Mouse (Mus musculus) cortical plate, adult 2 months (tissue): ENCODE results near the gene Ndufc2. TPM values are rescaled to one million over a fixed set of nuclear protein-coding genes. Genes with fewer than 3 reads are reported as not detected.
"Not testable (repeated sequence)": the region's sequence is repeated elsewhere in the genome, so short reads cannot be mapped to it uniquely, and the experiment has no call there.

Source experiments
- H3K27ac ChIP-seq: fragments of 200-500 bp; 2 replicates; pipeline ENCODE4 v1.5.1; 2012; ENCODE audit warnings: low read length, control low read depth, inconsistent platforms; ENCODE audit not compliant: insufficient read depth
- H3K4me1 ChIP-seq: fragments of 200-500 bp; 2 replicates; pipeline ENCODE4 v1.6.1; 2011; ENCODE audit warnings: low read length; ENCODE audit not compliant: control insufficient read depth, insufficient read depth
- H3K4me3 ChIP-seq: fragments of 200-500 bp; 2 replicates; pipeline ENCODE4 v1.5.1; 2011; ENCODE audit warnings: mild to moderate bottlenecking, low read length, control low read depth; ENCODE audit not compliant: insufficient read depth
- CTCF ChIP-seq: fragments of 200-500 bp; IDR thresholded peaks from 2 replicates; pipeline ENCODE4 v1.5.1; 2011; ENCODE audit warnings: mild to moderate bottlenecking, control low read depth, low read length; ENCODE audit not compliant: insufficient read depth; ENCODE audit errors: extremely low read depth
- POLR2A ChIP-seq: fragments of 200-500 bp; IDR thresholded peaks from 2 replicates; pipeline ENCODE4 v1.6.1; 2011; ENCODE audit warnings: mild to moderate bottlenecking, low read length, control low read depth; ENCODE audit not compliant: insufficient read depth; ENCODE audit errors: extremely low read depth
- polyA plus RNA-seq: library from polyadenylated mRNA; depleted of rRNA; stranded (reverse); fragments of >200 nt; gene quantifications from 2 replicates; pipeline ENCODE4 v1.2.3, GENCODE M21; 2012

Ndufc2 gene
- polyA plus RNA-seq, 1 experiment = 243 TPM

GRCm38 (mm10) chr7:97420958-97421651 is 21.3 kb downstream of the Ndufc2 start:
- TF ChIP-seq POLR2A = no peak
- no peak for TF ChIP-seq CTCF
- H3K4me3 ChIP-seq = no peak overlapping the region
- no peak overlapping the region for H3K27ac ChIP-seq
- peaks cover 7% of the 10 kb centered on the region for H3K4me1 ChIP-seq

- TF ChIP-seq CTCF = no peak
- no peak for TF ChIP-seq POLR2A
- Histone ChIP-seq H3K4me1 (peaks cover 6% of the 10 kb centered on the region), H3K27ac (no peak overlapping the region), H3K4me3 (no peak overlapping the region)
Measured at GRCm38 (mm10) chr7:97423754-97424153, 24.0 kb downstream of the Ndufc2 start.

- TF ChIP-seq CTCF (peak; percentile 71), POLR2A (no peak)
- no peak overlapping the region for H3K4me3 ChIP-seq
- H3K4me1 ChIP-seq = peaks cover 6% of the 10 kb centered on the region
- no peak overlapping the region for H3K27ac ChIP-seq
Measured at GRCm38 (mm10) chr7:97424621-97425245, 24.9 kb downstream of the Ndufc2 start.

- Histone ChIP-seq H3K27ac (no peak overlapping the region), H3K4me3 (no peak overlapping the region), H3K4me1 (no peaks in the 10 kb centered on the region; the same call in 1 of the 2 replicates)
- no peak for TF ChIP-seq POLR2A
- no peak for TF ChIP-seq CTCF
Measured at GRCm38 (mm10) chr7:97426566-97426965, 26.8 kb downstream of the Ndufc2 start.

- TF ChIP-seq CTCF = no peak
- no peak for TF ChIP-seq POLR2A
- no peak overlapping the region for H3K27ac ChIP-seq
- no peak overlapping the region for H3K4me3 ChIP-seq
- no peaks in the 10 kb centered on the region; the same call in 1 of the 2 replicates for H3K4me1 ChIP-seq
Measured at GRCm38 (mm10) chr7:97427296-97427695, 27.5 kb downstream of the Ndufc2 start.

- peak; percentile 39; the same call in 1 of the 2 replicates for TF ChIP-seq CTCF
- TF ChIP-seq POLR2A = no peak
- no peak overlapping the region for H3K4me3 ChIP-seq
- H3K27ac ChIP-seq = no peak overlapping the region
- no peaks in the 10 kb centered on the region; the same call in 1 of the 2 replicates for H3K4me1 ChIP-seq
Measured at GRCm38 (mm10) chr7:97427778-97428420, 28.1 kb downstream of the Ndufc2 start.

- Histone ChIP-seq H3K4me1 (no peaks in the 10 kb centered on the region; the same call in 1 of the 2 replicates), H3K27ac (no peak overlapping the region), H3K4me3 (no peak overlapping the region)
- no peak for TF ChIP-seq POLR2A
- TF ChIP-seq CTCF = no peak
Measured at GRCm38 (mm10) chr7:97429705-97430104, 29.9 kb downstream of the Ndufc2 start.

- not testable (repeated sequence) for H3K4me1 ChIP-seq, H3K4me3 ChIP-seq, H3K27ac ChIP-seq
Measured at GRCm38 (mm10) chr7:97433517-97433916, 33.7 kb downstream of the Ndufc2 start.

GRCm38 (mm10) chr7:97434517-97434916 is 34.7 kb downstream of the Ndufc2 start:
- TF ChIP-seq POLR2A = no peak
- no peak for TF ChIP-seq CTCF
- H3K4me1 ChIP-seq = no peaks in the 10 kb centered on the region
- no peak overlapping the region for H3K4me3 ChIP-seq
- no peak overlapping the region for H3K27ac ChIP-seq

GRCm38 (mm10) chr7:97438986-97439385 is 39.2 kb downstream of the Ndufc2 start:
- Histone ChIP-seq H3K4me1 (no peaks in the 10 kb centered on the region), H3K4me3 (no peak overlapping the region), H3K27ac (no peak overlapping the region)
- TF ChIP-seq CTCF (no peak), POLR2A (no peak)
